Mouse (Mus musculus): ENCODE results near the gene Ptprt.

Gene Ptprt

DNA sequence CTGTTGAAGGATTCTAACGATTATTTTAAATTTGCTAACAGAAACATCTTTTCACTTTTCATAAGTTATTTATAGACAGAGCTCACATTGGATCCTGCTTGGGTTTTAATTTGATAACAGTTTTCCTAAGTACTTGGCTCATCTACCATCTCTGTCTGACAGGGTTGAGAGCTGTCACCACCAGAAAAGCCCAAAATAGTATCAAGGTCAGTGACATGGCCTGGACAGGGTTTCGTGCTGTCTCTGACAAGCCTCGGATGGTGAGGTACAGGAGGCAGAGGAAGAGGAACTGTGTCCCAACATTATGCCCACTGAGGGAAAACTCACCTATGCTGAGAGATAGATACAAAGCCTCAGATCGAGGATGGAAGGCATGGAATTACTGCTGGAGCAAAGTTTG, 79.3 kb downstream of the Ptprt start:
- no peak for DNase-seq (ENCODE audit: low spot score in 2 of 2)

- no peak for DNase-seq (ENCODE audit: low spot score in 2 of 2)
Measured at GRCm38 (mm10) chr2:162577819-162578218, 83.1 kb downstream of the Ptprt start.

- no peak for DNase-seq (ENCODE audit: low spot score in 2 of 2)
Measured at GRCm38 (mm10) chr2:162572851-162573250, 88.1 kb downstream of the Ptprt start.

DNA sequence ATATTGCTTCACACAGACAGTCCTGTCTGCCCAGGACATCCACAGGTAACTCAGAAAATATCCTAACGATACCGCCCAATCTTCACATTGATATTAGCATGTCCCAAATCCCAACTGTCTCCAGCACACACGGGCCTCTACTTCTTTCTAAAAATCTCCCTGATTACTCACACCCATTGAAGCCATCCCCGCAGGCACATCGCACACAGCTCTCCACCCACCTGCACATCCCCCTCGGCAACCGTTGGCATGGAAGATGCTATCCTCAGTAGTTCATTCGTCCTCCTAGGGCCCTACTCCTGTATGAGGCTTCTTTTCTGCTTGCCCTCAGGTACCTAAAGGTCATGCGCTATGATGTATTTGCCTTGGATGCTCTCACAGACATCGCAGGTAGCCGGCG, 89.9 kb downstream of the Ptprt start:
- no peak for DNase-seq (ENCODE audit: low spot score in 2 of 2)

DNA sequence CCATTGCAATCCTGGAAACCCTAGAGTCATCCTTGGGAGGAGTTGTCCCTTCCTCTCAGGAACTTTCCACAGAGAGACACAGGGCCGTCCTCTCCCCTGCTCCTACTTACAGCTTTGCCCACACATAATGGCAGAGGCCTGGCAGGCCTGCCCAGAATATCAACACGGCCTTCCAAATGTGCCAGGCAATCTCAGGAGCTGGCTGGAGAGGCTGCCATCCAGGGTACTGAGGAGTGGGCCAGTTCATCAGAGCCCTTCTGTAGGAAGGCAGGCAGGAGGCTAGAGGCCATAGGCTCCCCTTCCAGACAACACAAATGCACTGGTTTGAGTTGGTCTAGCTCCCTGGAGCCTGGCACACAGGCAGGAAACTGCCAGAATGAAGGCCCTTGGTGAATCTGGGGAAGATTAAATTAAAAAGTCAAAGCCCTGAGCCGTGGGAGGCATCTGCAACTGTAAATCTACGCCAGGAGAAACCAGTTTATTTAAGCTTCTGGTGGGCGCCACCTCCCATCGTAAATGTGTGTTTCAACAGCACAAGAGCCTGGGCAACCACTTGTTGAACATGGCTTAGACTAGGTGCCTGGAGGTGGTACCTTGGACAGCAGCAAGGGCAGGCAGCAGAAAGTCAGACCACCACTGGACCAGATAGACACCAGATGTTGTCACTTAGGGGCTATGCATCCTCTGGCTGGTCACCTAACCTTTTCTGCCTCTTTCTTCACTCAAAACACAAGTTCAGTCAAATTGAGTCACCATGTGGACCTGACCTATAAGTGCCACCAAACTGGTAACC, 92.4 kb downstream of the Ptprt start:
- no peak for DNase-seq (ENCODE audit: low spot score in 2 of 2)

GRCm38 (mm10) chr2:162548312-162548711, 112.6 kb downstream of the Ptprt start:
- no peak for DNase-seq (ENCODE audit: low spot score in 2 of 2)

DNA sequence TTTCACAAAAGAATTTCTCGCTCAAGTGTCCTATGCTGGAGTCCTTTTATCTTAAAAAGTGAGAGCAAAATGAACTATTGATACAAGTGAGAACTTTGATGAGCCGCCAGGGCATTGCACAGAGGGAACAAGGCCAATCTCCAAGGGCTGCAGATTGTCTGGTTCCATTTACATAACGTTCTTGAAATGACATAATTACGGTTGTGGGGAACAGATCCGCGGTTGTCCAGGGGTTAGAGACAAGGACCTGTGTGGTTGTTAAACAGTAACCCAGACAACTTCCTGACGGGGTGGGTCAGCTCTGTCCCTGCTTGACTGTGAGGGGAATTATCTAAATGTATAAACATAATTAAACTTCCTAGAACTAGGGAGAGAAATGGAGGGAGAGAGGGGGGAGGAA, 129.3 kb downstream of the Ptprt start:
- no peak for DNase-seq (ENCODE audit: low spot score in 2 of 2)

- DNase-seq (ENCODE audit: low spot score in 2 of 2), result no peak
Measured at GRCm38 (mm10) chr2:162528911-162529310, 132.0 kb downstream of the Ptprt start.

GRCm38 (mm10) chr2:162515993-162516392, 145.0 kb downstream of the Ptprt start:
- no peak for DNase-seq (ENCODE audit: low spot score in 2 of 2)

DNA sequence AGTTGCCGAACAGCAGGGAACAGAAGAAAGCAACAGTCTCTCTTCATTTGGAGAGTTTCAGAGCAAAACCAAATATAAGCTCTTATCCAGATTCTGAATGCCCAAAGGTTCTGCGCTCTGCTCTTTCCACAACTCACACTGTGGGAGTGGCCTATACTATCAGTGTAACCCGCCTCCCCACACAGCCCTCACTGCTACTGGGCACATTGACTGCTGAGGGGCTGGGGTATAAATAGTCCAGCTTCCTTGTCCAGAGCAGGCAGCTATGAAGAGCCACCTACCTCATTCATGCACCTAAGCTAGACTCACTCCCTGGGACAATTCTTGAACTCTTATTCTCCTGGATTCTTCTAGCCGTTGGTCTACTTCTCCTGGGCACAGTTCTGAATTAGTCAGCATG, 147.9 kb downstream of the Ptprt start:
- no peak for DNase-seq (ENCODE audit: low spot score in 2 of 2)

- DNase-seq (ENCODE audit: low spot score in 2 of 2), result no peak
Measured at GRCm38 (mm10) chr2:162512094-162512493, 148.9 kb downstream of the Ptprt start.

DNA sequence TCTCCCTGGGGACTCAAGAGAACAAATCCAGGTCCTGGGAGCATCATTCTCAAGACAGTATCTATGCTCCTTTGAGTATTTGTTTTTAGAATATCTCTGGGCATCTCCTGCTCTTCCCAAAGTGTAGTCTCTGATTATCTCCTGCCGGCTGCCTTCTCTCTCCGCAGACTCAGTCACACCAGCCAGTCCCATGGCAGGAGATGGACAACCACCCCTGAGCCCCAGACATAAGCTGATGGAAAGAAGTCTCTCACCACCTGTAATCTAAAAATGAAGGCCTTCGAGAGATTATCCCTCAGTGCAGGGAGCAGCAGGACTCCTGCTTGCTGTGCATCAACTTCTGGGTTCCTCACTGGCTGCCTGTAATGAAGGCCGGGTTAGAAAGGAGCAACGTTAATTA, 151.9 kb downstream of the Ptprt start:
- DNase-seq (ENCODE audit: low spot score in 2 of 2), result no peak

DNA sequence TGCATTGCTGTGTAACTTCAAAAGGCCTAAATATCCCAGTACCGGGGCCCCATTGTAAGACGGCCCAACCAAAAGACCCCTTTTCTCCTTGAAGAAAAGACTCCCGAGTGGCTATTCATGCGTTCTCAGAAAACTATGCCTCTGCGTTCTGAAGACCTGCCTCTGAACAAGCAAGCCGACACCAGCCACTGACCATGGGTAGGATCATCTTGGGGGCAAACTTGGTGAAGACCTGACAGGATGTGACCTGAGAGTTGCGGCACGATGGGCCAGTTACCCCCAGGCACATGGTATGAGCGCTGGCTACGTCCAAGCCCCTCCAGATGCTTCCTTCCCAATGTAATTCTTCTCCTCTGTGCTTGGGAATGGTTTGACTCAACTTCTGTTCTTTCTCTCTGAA, 153.3 kb downstream of the Ptprt start:
- no peak for DNase-seq (ENCODE audit: low spot score in 2 of 2)

DNA sequence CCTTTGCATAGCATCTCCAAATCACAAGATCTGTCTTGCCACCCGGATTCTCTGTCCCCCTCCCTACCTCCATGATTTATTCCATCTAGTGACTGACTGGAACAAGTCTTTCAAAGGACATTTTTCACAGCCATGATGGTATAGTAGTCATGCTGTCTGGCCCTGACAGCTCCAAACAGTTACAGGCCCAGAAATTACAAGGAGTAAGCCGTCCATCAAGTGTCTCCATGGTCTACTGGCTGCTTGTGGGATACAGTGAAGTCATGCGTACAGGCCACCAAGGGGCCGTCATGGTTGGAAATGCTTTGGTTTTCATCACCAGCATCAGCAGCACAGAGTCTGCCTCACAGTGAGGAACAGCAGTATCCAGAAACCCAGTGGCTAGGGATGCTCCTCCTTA, 156.1 kb downstream of the Ptprt start:
- DNase-seq (ENCODE audit: low spot score in 2 of 2), result no peak

- DNase-seq (ENCODE audit: low spot score in 2 of 2), result no peak
Measured at GRCm38 (mm10) chr2:162499501-162499915, 161.4 kb downstream of the Ptprt start.

DNA sequence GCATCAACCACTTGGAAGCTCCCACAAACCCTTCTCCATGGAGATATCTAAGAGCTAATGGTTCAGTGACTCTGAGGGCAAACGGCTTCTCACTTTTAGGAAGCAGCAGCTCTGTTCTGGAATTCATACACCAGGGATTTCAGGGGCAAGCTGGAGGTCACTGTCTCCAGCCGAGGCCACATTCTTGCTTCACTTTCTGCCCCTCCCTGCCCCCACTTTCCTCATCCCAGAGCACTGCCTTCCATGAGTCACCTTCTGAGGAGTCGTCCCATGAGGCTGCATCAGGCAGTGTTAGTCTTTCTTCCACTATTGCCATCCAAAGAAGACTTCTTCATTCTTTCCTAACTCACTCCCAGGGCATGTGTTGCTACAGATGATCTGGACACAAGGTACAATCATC, 162.8 kb downstream of the Ptprt start:
- DNase-seq (ENCODE audit: low spot score in 2 of 2), result no peak

GRCm38 (mm10) chr2:162484036-162484435, 176.9 kb downstream of the Ptprt start:
- no peak for DNase-seq (ENCODE audit: low spot score in 2 of 2)

- no peak for DNase-seq (ENCODE audit: low spot score in 2 of 2)
Measured at GRCm38 (mm10) chr2:162443106-162443505, 217.8 kb downstream of the Ptprt start.

DNA sequence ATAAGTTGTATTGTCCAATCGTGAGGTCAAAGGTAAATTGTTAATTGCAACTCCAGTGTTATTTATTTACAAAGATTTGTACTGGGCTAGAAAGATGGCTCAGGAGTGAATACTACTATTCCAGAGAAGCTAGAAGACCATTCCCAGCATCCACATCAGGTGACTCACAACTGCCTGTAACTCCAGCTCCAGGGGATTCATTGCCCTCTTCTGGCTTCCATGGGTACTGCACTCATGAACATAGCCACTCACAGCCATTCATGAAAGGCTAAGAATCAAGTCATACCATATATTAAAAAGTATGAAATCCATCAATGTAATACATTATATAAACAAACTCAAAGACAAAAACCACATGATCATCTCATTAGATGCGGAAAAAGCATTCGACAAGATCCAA, 224.3 kb downstream of the Ptprt start:
- DNase-seq (ENCODE audit: low spot score in 2 of 2), result no peak

DNA sequence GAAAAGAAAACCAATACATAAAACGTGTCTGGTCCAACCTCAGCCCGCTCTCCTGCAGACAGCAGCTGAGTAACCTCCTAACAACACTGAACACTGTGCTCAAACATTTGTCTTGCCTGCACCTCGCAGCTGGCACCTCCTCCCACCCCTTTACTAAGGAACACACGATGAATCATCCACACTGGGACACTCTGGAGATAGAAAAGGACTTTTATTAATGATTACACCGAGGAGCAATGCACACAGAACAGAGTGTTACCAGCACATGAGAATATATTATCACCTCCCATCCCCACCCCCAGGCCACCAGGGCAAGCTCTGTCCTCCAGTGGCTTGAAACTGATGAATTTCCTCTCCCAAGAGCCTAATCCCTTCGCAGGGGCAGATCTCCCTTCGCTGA, 230.8 kb downstream of the Ptprt start:
- DNase-seq (ENCODE audit: low spot score in 2 of 2), result no peak

- no peak for DNase-seq (ENCODE audit: low spot score in 2 of 2)
Measured at GRCm38 (mm10) chr2:162426114-162426513, 234.8 kb downstream of the Ptprt start.

DNA sequence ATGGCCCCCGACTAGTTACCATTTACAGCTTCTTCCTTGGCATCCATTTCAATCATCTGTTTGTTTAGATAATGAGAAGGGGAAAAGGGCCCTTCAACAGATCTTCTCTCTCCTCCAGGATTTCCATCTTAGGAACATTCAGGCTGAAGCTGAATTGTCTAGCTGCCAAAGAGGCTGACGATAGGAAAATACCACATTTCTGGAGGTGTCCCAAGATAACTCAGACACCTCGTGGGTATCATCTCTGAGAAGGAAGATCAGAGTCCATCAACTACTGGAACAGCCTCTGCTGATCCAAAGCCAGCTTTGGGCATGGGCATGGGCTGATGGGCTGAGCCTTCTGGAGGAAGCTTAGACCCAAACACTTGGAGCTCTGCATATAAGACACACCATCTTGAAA, 242.8 kb downstream of the Ptprt start:
- DNase-seq (ENCODE audit: low spot score in 2 of 2), result no peak

DNA sequence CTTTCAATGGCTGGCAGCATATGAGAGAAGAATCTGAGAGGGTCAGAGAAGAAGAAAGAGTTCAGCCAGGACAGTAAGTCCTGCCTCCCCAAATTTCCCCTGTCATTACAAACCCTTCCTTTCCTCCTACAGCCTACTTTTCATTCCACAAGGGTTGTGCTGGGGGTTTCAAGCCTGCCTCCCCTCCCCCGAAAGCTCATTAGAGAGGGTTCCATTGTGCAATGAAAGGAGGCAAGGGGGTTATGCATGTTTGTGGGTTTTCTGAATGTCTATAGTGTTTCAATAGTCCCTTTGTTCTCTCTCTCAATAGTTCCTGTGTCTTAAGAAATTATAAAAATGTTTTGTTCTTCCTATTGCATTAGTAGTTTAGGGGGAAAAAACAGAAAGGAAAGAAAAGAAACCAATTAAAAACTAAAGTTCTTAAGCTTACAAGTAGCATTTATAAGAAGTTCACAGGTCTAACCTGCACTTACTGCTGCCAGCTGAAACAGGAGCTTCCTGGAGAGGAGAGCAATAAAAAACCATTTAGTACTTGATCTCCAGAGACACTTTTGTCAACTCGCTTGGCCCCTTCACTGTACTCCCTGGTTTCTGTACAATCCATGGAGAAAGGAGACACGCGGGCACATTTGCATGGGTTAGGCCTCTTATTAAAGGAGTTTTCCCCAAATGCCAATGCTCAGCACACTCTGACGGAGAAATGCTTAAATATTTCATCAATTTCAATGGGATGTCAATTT, 247.7 kb downstream of the Ptprt start:
- DNase-seq (ENCODE audit: low spot score in 2 of 2), result no peak
